14 mouse cellular contexts compared by ENCODE assay signal in the genomic region with DNA sequence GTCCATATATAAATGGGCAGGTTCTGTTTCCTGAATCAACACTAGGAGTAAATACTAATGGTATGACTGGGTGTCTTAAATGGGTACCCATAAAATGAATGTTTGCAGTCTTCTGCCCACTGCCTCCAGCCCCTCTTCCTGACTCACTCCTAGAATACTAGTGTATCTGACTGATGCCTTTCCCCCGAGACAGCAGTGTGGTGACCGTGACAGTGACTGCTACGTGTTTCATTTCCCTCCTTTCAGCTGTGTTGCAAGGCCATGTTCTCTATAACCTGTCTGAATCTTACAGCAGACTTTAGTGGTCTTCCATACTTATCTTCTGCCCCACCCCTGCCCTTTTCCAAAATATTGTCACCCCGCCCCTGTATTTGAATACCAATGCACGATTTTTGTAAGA.
"Had no signal": no experiment of that assay in that cellular context is flagged by ENCODE, and none has a peak within 500 bp of the region (broad histone marks: within the 10 kb centered on the region; RNA-seq: fewer than 3 reads in every experiment).

No protein-coding gene starts in this region.

- H3K36me3 ChIP-seq: limb, embryonic 13.5 days; liver, embryonic 15.5 days; midbrain, embryonic 13.5 days had no signal

- H3K9ac ChIP-seq: limb, embryonic 13.5 days; liver, embryonic 15.5 days; midbrain, embryonic 13.5 days had no signal

- ATAC-seq: lung, postnatal 0 days had no signal

- H3K4me3 ChIP-seq: layer of hippocampus, adult 2 months; limb, embryonic 13.5 days; liver, embryonic 15.5 days; midbrain, embryonic 13.5 days had no signal

- H3K27me3 ChIP-seq: limb, embryonic 13.5 days; liver, embryonic 15.5 days; midbrain, embryonic 13.5 days had no signal

- DNase-seq: kidney, adult 9 months; kidney, postnatal 4 days; left cerebral cortex, postnatal 4 days; lung, adult 2 months; lung, postnatal 4 days; right cerebral cortex, postnatal 25 days; thymus, postnatal 36 days had no signal

- H3K27ac ChIP-seq: kidney, postnatal 0 days; limb, embryonic 13.5 days; liver, embryonic 15.5 days; midbrain, embryonic 13.5 days had no signal

- H3K4me2 ChIP-seq: limb, embryonic 13.5 days; liver, embryonic 11.5 days; liver, embryonic 15.5 days; midbrain, embryonic 13.5 days had no signal

- H3K9me3 ChIP-seq: limb, embryonic 13.5 days; liver, embryonic 15.5 days; midbrain, embryonic 13.5 days had no signal
